Comparison of ENCODE assay signal across 29 mouse cellular contexts in genomic region chr3:17895869-17896268, GRCm38 (mm10). TPM values are rescaled to one million over a fixed set of nuclear protein-coding genes. Genes with fewer than 3 reads are reported as not detected.
DNase-seq lines count a peak whose midpoint lies in the region; ATAC-seq and TF ChIP-seq lines count a peak whose summit lies in the region.
"Had no signal": no experiment of that assay in that cellular context is flagged by ENCODE, and none has a peak within 500 bp of the region (broad histone marks: within the 10 kb centered on the region; RNA-seq: fewer than 3 reads in every experiment).

No protein-coding gene starts in this region.

- peak; percentile 8 for DNase-seq in cerebellum, adult 9-10 months
- DNase-seq in cerebellum, adult 11 months, result no peak
- DNase-seq in midbrain, postnatal 0 days (ENCODE audit: low spot score), result peak; percentile 41
- DNase-seq in midbrain, embryonic 14.5 days, result no peak
- DNase-seq in limb, embryonic 10.5 days (ENCODE audit: low spot score), result no peak
- DNase-seq: adrenal gland, adult 8-10 months; adrenal gland, postnatal 25 days; cerebellum, adult 11-12 months; cerebellum, adult 8-10 months; gastrocnemius, postnatal 10 days; gastrocnemius, postnatal 36 days; heart, adult 2 months; heart, postnatal 14 days; heart, postnatal 4 days; kidney, adult 11 months had no signal

- H3K9me3 ChIP-seq in hindbrain, embryonic 15.5 days, result no peaks in the 10 kb centered on the region
- no peaks in the 10 kb centered on the region for H3K9me3 ChIP-seq in hindbrain, embryonic 12.5 days (replicated peaks)
- H3K9me3 ChIP-seq in midbrain, postnatal 0 days (ENCODE audit: low read length), result no peaks in the 10 kb centered on the region
- no peaks in the 10 kb centered on the region for H3K9me3 ChIP-seq in midbrain, embryonic 14.5 days (ENCODE audit: control insufficient read depth, low read length)
- no peaks in the 10 kb centered on the region for H3K9me3 ChIP-seq in limb, embryonic 10.5 days (replicated peaks)
- H3K9me3 ChIP-seq: embryonic facial prominence, embryonic 12.5 days; embryonic facial prominence, embryonic 15.5 days; forebrain, embryonic 12.5 days; heart, embryonic 10.5 days; heart, embryonic 13.5 days; intestine, embryonic 15.5 days had no signal

- H3K4me3 ChIP-seq in hindbrain, embryonic 15.5 days, result no peak overlapping the region
- H3K4me3 ChIP-seq in hindbrain, embryonic 12.5 days, result no peak overlapping the region
- no peak overlapping the region for H3K4me3 ChIP-seq in midbrain, postnatal 0 days (ENCODE audit: low read depth, low read length)
- H3K4me3 ChIP-seq in midbrain, embryonic 14.5 days (replicated peaks; ENCODE audit: low read depth, low read length), result no peak overlapping the region
- no peak overlapping the region for H3K4me3 ChIP-seq in limb, embryonic 10.5 days
- H3K4me3 ChIP-seq: embryonic facial prominence, embryonic 12.5 days; embryonic facial prominence, embryonic 15.5 days; forebrain, embryonic 12.5 days; heart, adult 2 months; heart, embryonic 10.5 days; heart, embryonic 13.5 days; intestine, embryonic 15.5 days had no signal

- H3K27ac ChIP-seq in hindbrain, embryonic 15.5 days (replicated peaks), result no peak overlapping the region
- no peak overlapping the region for H3K27ac ChIP-seq in hindbrain, embryonic 12.5 days
- no peak overlapping the region for H3K27ac ChIP-seq in midbrain, postnatal 0 days (ENCODE audit: low read depth, low read length)
- no peak overlapping the region for H3K27ac ChIP-seq in midbrain, embryonic 14.5 days (replicated peaks; ENCODE audit: low read depth, low read length)
- no peak overlapping the region for H3K27ac ChIP-seq in limb, embryonic 10.5 days
- H3K27ac ChIP-seq: embryonic facial prominence, embryonic 12.5 days; embryonic facial prominence, embryonic 15.5 days; forebrain, embryonic 12.5 days; heart, adult 2 months; heart, embryonic 10.5 days; heart, embryonic 13.5 days; intestine, embryonic 15.5 days had no signal

- H3K27me3 ChIP-seq in hindbrain, embryonic 15.5 days, result no peaks in the 10 kb centered on the region
- H3K27me3 ChIP-seq in hindbrain, embryonic 12.5 days, result no peaks in the 10 kb centered on the region
- H3K27me3 ChIP-seq in midbrain, postnatal 0 days (ENCODE audit: insufficient read depth, low read length), result no peaks in the 10 kb centered on the region
- no peaks in the 10 kb centered on the region for H3K27me3 ChIP-seq in midbrain, embryonic 14.5 days (ENCODE audit: control insufficient read depth, insufficient read depth, low read length)
- H3K27me3 ChIP-seq in limb, embryonic 10.5 days (ENCODE audit: low read depth, poor library complexity, severe bottlenecking), result no peaks in the 10 kb centered on the region
- H3K27me3 ChIP-seq: embryonic facial prominence, embryonic 12.5 days; embryonic facial prominence, embryonic 15.5 days; forebrain, embryonic 12.5 days; heart, embryonic 13.5 days; intestine, embryonic 15.5 days had no signal

- no peak for TF ChIP-seq CTCF in midbrain, postnatal 0 days (IDR thresholded peaks at IDR 0.05)

- 36% methylated on average over 2 of the region's 2 CpGs for WGBS in hindbrain, embryonic 15.5 days
- WGBS in hindbrain, embryonic 12.5 days, result 38% methylated on average over 2 of the region's 2 CpGs
- WGBS in midbrain, postnatal 0 days, result 53% methylated on average over 2 of the region's 2 CpGs
- WGBS in midbrain, embryonic 14.5 days, result 45% methylated on average over 2 of the region's 2 CpGs
- WGBS in limb, embryonic 10.5 days, result 60% methylated on average over 2 of the region's 2 CpGs

- no peak overlapping the region for H3K9ac ChIP-seq in hindbrain, embryonic 15.5 days
- no peak overlapping the region for H3K9ac ChIP-seq in hindbrain, embryonic 12.5 days
- H3K9ac ChIP-seq in midbrain, postnatal 0 days (replicated peaks; ENCODE audit: low read length, poor library complexity, severe bottlenecking), result no peak overlapping the region
- no peak overlapping the region for H3K9ac ChIP-seq in midbrain, embryonic 14.5 days (replicated peaks; ENCODE audit: low read length)
- H3K9ac ChIP-seq: embryonic facial prominence, embryonic 12.5 days; embryonic facial prominence, embryonic 15.5 days; forebrain, embryonic 12.5 days; heart, embryonic 13.5 days; intestine, embryonic 15.5 days had no signal

- H3K4me2 ChIP-seq in hindbrain, embryonic 15.5 days, result no peak overlapping the region
- no peak overlapping the region for H3K4me2 ChIP-seq in hindbrain, embryonic 12.5 days (replicated peaks)
- H3K4me2 ChIP-seq in midbrain, postnatal 0 days (ENCODE audit: low read depth, low read length, poor library complexity, severe bottlenecking), result no peak overlapping the region
- no peak overlapping the region for H3K4me2 ChIP-seq in midbrain, embryonic 14.5 days (ENCODE audit: low read length)
- H3K4me2 ChIP-seq: embryonic facial prominence, embryonic 12.5 days; embryonic facial prominence, embryonic 15.5 days; forebrain, embryonic 12.5 days; heart, embryonic 13.5 days; intestine, embryonic 15.5 days had no signal

- H3K36me3 ChIP-seq in hindbrain, embryonic 15.5 days, result no peaks in the 10 kb centered on the region
- H3K36me3 ChIP-seq in hindbrain, embryonic 12.5 days, result no peaks in the 10 kb centered on the region
- no peaks in the 10 kb centered on the region for H3K36me3 ChIP-seq in midbrain, postnatal 0 days (ENCODE audit: insufficient read depth, low read length)
- no peaks in the 10 kb centered on the region for H3K36me3 ChIP-seq in midbrain, embryonic 14.5 days (ENCODE audit: control insufficient read depth, insufficient read depth, low read length)
- no peaks in the 10 kb centered on the region for H3K36me3 ChIP-seq in limb, embryonic 10.5 days
- H3K36me3 ChIP-seq: embryonic facial prominence, embryonic 12.5 days; embryonic facial prominence, embryonic 15.5 days; forebrain, embryonic 12.5 days; heart, embryonic 10.5 days; heart, embryonic 13.5 days; intestine, embryonic 15.5 days had no signal

- H3K4me1 ChIP-seq in hindbrain, embryonic 15.5 days (replicated peaks), result no peaks in the 10 kb centered on the region
- no peaks in the 10 kb centered on the region for H3K4me1 ChIP-seq in hindbrain, embryonic 12.5 days
- no peaks in the 10 kb centered on the region for H3K4me1 ChIP-seq in midbrain, postnatal 0 days (ENCODE audit: insufficient read depth, low read length)
- H3K4me1 ChIP-seq in midbrain, embryonic 14.5 days (ENCODE audit: control insufficient read depth, insufficient read depth, low read length), result no peaks in the 10 kb centered on the region
- no peaks in the 10 kb centered on the region for H3K4me1 ChIP-seq in limb, embryonic 10.5 days
- H3K4me1 ChIP-seq: embryonic facial prominence, embryonic 12.5 days; embryonic facial prominence, embryonic 15.5 days; forebrain, embryonic 12.5 days; heart, embryonic 10.5 days; heart, embryonic 13.5 days; intestine, embryonic 15.5 days had no signal

- ATAC-seq in hindbrain, embryonic 15.5 days (ENCODE audit: low FRiP score, low read depth), result peak; percentile 42; the same call in 1 of the 2 replicates
- no peak for ATAC-seq in hindbrain, embryonic 12.5 days (ENCODE audit: low FRiP score)
- peak; percentile 64 for ATAC-seq in midbrain, postnatal 0 days (ENCODE audit: low FRiP score)
- no peak for ATAC-seq in midbrain, embryonic 14.5 days (ENCODE audit: low FRiP score, low TSS enrichment)
- ATAC-seq: activated CD4-positive, CD25-positive, alpha-beta regulatory T cell, adult 4 months; forebrain, embryonic 16.5 days; intestine, embryonic 15.5 days had no signal

RNA-seq across cellular contexts. Expression of gene Cypt12, which starts 52.3 kb away (rescaled TPM):
- polyA plus RNA-seq in hindbrain, embryonic 15.5 days (2015; fragmentation: Nextera tagmentation; extraction: Ambion mirVana), result not detected in 2 replicates
- polyA plus RNA-seq in hindbrain, embryonic 12.5 days (2016; fragmentation: Nextera tagmentation; extraction: Ambion mirVana), result not detected in 2 replicates
- not detected in 2 replicates for total RNA-seq in midbrain, postnatal 0 days (2014; rRNA removed)
- polyA plus RNA-seq in midbrain, postnatal 0 days (2015; fragmentation: Nextera tagmentation; extraction: Ambion mirVana), result not detected in 2 replicates
- not detected in 2 replicates for polyA plus RNA-seq in midbrain, embryonic 14.5 days (2014; fragmentation: Nextera tagmentation; extraction: Ambion mirVana)
- polyA plus RNA-seq in limb, embryonic 10.5 days (2016; fragmentation: Nextera tagmentation; extraction: Ambion mirVana), result not detected in 2 replicates
- total RNA-seq: adrenal gland, adult 8-10 months; adrenal gland, postnatal 25 days; ES-E14; gastrocnemius, adult 18-20 months; gastrocnemius, postnatal 10 days; gastrocnemius, postnatal 36 days; granulocyte monocyte progenitor cell, adult 5-6 weeks; heart, adult 2 months; heart, postnatal 14 days; heart, postnatal 4 days had no signal
- polyA plus RNA-seq: activated CD4-positive, CD25-positive, alpha-beta regulatory T cell, adult 4 months; embryonic facial prominence, embryonic 12.5 days; embryonic facial prominence, embryonic 15.5 days; forebrain, embryonic 12.5 days; forebrain, embryonic 16.5 days; heart, embryonic 10.5 days; heart, embryonic 13.5 days; heart, embryonic 16.5 days; intestine, embryonic 15.5 days had no signal

Comparison
In these comparisons a context has a peak if more than half of its experiments do, and no peak if none do; other contexts are left out.
1. DNase-seq: peak in cerebellum, adult 9-10 months (single experiment) and midbrain, postnatal 0 days (single experiment); none in cerebellum, adult 11 months (single experiment), midbrain, embryonic 14.5 days (single experiment) and limb, embryonic 10.5 days (single experiment).
2. ATAC-seq: peak in hindbrain, embryonic 15.5 days (single experiment) and midbrain, postnatal 0 days (single experiment); none in hindbrain, embryonic 12.5 days (single experiment) and midbrain, embryonic 14.5 days (single experiment).